Mouse (Mus musculus): ENCODE results near the gene Prkag1.
"Not testable (repeated sequence)": the region's sequence is repeated elsewhere in the genome, so short reads cannot be mapped to it uniquely, and the experiment has no call there.

Prkag1 gene

GRCm38 (mm10) chr15:98821403-98821802 lies 9.9 kb downstream of the Prkag1 start:
- DNase-seq (ENCODE audit: low read depth), result no peak

GRCm38 (mm10) chr15:98820937-98821336 lies 10.4 kb downstream of the Prkag1 start:
- no peak for DNase-seq (ENCODE audit: low read depth)

- DNase-seq (ENCODE audit: low read depth), result no peak
Observed at GRCm38 (mm10) chr15:98818171-98818570, 13.2 kb downstream of the Prkag1 start.

- no peak for DNase-seq (ENCODE audit: low read depth)
Observed at GRCm38 (mm10) chr15:98812741-98813424, 18.4 kb downstream of the Prkag1 start.

- DNase-seq (ENCODE audit: low read depth), result not testable (repeated sequence)
Observed at GRCm38 (mm10) chr15:98810212-98810611, 21.1 kb downstream of the Prkag1 start.

- no peak for DNase-seq (ENCODE audit: low read depth)
Observed at GRCm38 (mm10) chr15:98809390-98809789, 21.9 kb downstream of the Prkag1 start, which contains the start of gene Ddn. Gene Ddn, minus strand, starts transcription at chr15:98809490.

- DNase-seq (ENCODE audit: low read depth), result no peak
Observed at GRCm38 (mm10) chr15:98808651-98809134, 22.6 kb downstream of the Prkag1 start.

- no peak for DNase-seq (ENCODE audit: low read depth)
Observed at GRCm38 (mm10) chr15:98807895-98808650, 23.2 kb downstream of the Prkag1 start.

- DNase-seq (ENCODE audit: low read depth), result no peak
Observed at GRCm38 (mm10) chr15:98806809-98807770, 24.2 kb downstream of the Prkag1 start.

- no peak for DNase-seq (ENCODE audit: low read depth)
Observed at GRCm38 (mm10) chr15:98806071-98806808, 25.1 kb downstream of the Prkag1 start.

GRCm38 (mm10) chr15:98805324-98806040 lies 25.8 kb downstream of the Prkag1 start:
- DNase-seq (ENCODE audit: low read depth), result no peak

GRCm38 (mm10) chr15:98804054-98804453 lies 27.3 kb downstream of the Prkag1 start:
- peak; percentile 57 for DNase-seq (ENCODE audit: low read depth)

GRCm38 (mm10) chr15:98802926-98803325 lies 28.4 kb downstream of the Prkag1 start:
- DNase-seq (ENCODE audit: low read depth), result no peak

GRCm38 (mm10) chr15:98799396-98799795 lies 31.9 kb downstream of the Prkag1 start:
- peak; percentile 76 for DNase-seq (ENCODE audit: low read depth)

GRCm38 (mm10) chr15:98798903-98799302 lies 32.4 kb downstream of the Prkag1 start:
- DNase-seq (ENCODE audit: low read depth), result no peak

GRCm38 (mm10) chr15:98797835-98798492 lies 33.4 kb downstream of the Prkag1 start:
- DNase-seq (ENCODE audit: low read depth), result no peak

GRCm38 (mm10) chr15:98796803-98797595 lies 34.3 kb downstream of the Prkag1 start:
- DNase-seq (ENCODE audit: low read depth), result no peak

- no peak for DNase-seq (ENCODE audit: low read depth)
Observed at GRCm38 (mm10) chr15:98793141-98793698, 38.1 kb downstream of the Prkag1 start.

Measured in c-Kit-positive CD71-negative TER-119-negative erythroid progenitor cells, embryonic 14.5 days (primary cell).